Mouse (Mus musculus) limb, embryonic 11.5 days (tissue): ENCODE data around the gene 5730455P16Rik. TPM values are rescaled to one million over a fixed set of nuclear protein-coding genes. Genes with fewer than 3 reads are reported as not detected.
A peak's percentile ranks its signal among the peaks of the same experiment; 100 is the strongest.

ENCODE experiments used
- ATAC-seq: fragments of 200-750 bp; cut with Nextera tagmentation; 2 replicates; pipeline ENCODE4 v1.8.0; 2017; ENCODE audit warnings: low read depth; ENCODE audit not compliant: insufficient number of reproducible peaks, low FRiP score, low TSS enrichment
- DNase-seq: peaks from one replicate; pipeline ENCODE4 v3.0.0-alpha.2; 2015; ENCODE audit warnings: low spot score
- H3K27ac ChIP-seq: fragments of 300-500 bp; sonication (generic); replicated peaks from 2 replicates; pipeline ENCODE4 v1.5.1; 2014; ENCODE audit warnings: low read depth, mild to moderate bottlenecking, low read length
- H3K27me3 ChIP-seq: fragments of 300-500 bp; sonication (generic); 2 replicates; pipeline ENCODE4 v1.6.1; 2014; ENCODE audit warnings: mild to moderate bottlenecking, low read length, mixed read lengths; ENCODE audit not compliant: control insufficient read depth, insufficient read depth
- H3K36me3 ChIP-seq: fragments of 300-500 bp; sonication (generic); 2 replicates; pipeline ENCODE4 v1.6.1; 2014; ENCODE audit warnings: mild to moderate bottlenecking, low read length, moderate library complexity, mixed read lengths; ENCODE audit not compliant: control insufficient read depth, insufficient read depth
- H3K4me1 ChIP-seq: fragments of 300-500 bp; sonication (generic); 2 replicates; pipeline ENCODE4 v1.6.1; 2014; ENCODE audit warnings: low read length, mixed read lengths; ENCODE audit not compliant: control insufficient read depth, insufficient read depth
- H3K4me2 ChIP-seq: fragments of 300-500 bp; sonication (generic); 2 replicates; pipeline ENCODE4 v1.6.1; 2014; ENCODE audit warnings: low read depth, mild to moderate bottlenecking, moderate library complexity; ENCODE audit not compliant: severe bottlenecking
- H3K4me3 ChIP-seq: fragments of 300-500 bp; sonication (generic); 2 replicates; pipeline ENCODE4 v1.5.1; 2014; ENCODE audit warnings: low read depth, low read length
- H3K9ac ChIP-seq: fragments of 300-500 bp; sonication (generic); 2 replicates; pipeline ENCODE4 v1.6.1; 2014; ENCODE audit warnings: mild to moderate bottlenecking, low read length
- H3K9me3 ChIP-seq: fragments of 300-500 bp; sonication (generic); 2 replicates; pipeline ENCODE4 v1.6.1; 2016; ENCODE audit warnings: low read length; ENCODE audit not compliant: control insufficient read depth
- WGBS: fragments of 180-500 bp; shearing (Covaris S2); extraction: QIAGEN DNeasy Blood & Tissue Kit; methylation state at CpG from one replicate; pipeline ENCODE4 v1.1.7; 2014; 5-methylcytosine and 5-hydroxymethylcytosine counted together
- polyA plus RNA-seq: library from polyadenylated mRNA; unstranded; fragments of >200 nt; fragmentation: Nextera tagmentation; extraction: Ambion mirVana; gene quantifications from 2 replicates; pipeline ENCODE4 v1.2.1, GENCODE M21; 2014

The 5730455P16Rik gene
- polyA plus RNA-seq, 1 experiment from 2014 or later, result 23.2 TPM

- no peak overlapping the region for H3K4me3 ChIP-seq
- H3K9ac ChIP-seq, result no peak overlapping the region
- H3K27me3 ChIP-seq, result no peaks in the 10 kb centered on the region
- H3K4me2 ChIP-seq, result no peak overlapping the region
- H3K27ac ChIP-seq, result no peak overlapping the region
- H3K36me3 ChIP-seq, result no peaks in the 10 kb centered on the region
- H3K4me1 ChIP-seq, result no peaks in the 10 kb centered on the region
- 66% methylated on average over 13 of the region's 13 CpGs for WGBS
- H3K9me3 ChIP-seq, result no peaks in the 10 kb centered on the region
- no peak for ATAC-seq
- DNase-seq, result no peak
These were observed 54.6 kb downstream of the 5730455P16Rik start for GRCm38 (mm10) chr11:80323255-80323654.

- Histone ChIP-seq H3K4me3 (no peak overlapping the region), H3K27ac (no peak overlapping the region), H3K9me3 (no peaks in the 10 kb centered on the region), H3K4me2 (no peak overlapping the region), H3K36me3 (no peaks in the 10 kb centered on the region), H3K27me3 (no peaks in the 10 kb centered on the region), H3K4me1 (no peaks in the 10 kb centered on the region; the same call in 1 of the 2 replicates), H3K9ac (no peak overlapping the region)
- DNase-seq, result no peak
- WGBS, result 60% methylated on average over 10 of the region's 10 CpGs
- ATAC-seq, result no peak
These were observed 61.8 kb downstream of the 5730455P16Rik start for GRCm38 (mm10) chr11:80315743-80316639.

- H3K9ac ChIP-seq, result no peak overlapping the region
- DNase-seq (no peak), ATAC-seq (no peak)
- no peaks in the 10 kb centered on the region for H3K9me3 ChIP-seq
- H3K4me3 ChIP-seq, result no peak overlapping the region
- no peaks in the 10 kb centered on the region for H3K36me3 ChIP-seq
- H3K4me1 ChIP-seq, result no peaks in the 10 kb centered on the region; the same call in 1 of the 2 replicates
- H3K4me2 ChIP-seq, result no peak overlapping the region
- 82% methylated on average over 4 of the region's 4 CpGs for WGBS
- no peak overlapping the region for H3K27ac ChIP-seq
- H3K27me3 ChIP-seq, result no peaks in the 10 kb centered on the region
These were observed 63.9 kb downstream of the 5730455P16Rik start for GRCm38 (mm10) chr11:80313944-80314343.

GRCm38 (mm10) chr11:80313462-80313861 is 64.4 kb downstream of the 5730455P16Rik start:
- Histone ChIP-seq H3K4me2 (no peak overlapping the region), H3K9me3 (no peaks in the 10 kb centered on the region), H3K4me3 (no peak overlapping the region), H3K27ac (no peak overlapping the region), H3K9ac (no peak overlapping the region), H3K27me3 (no peaks in the 10 kb centered on the region), H3K4me1 (no peaks in the 10 kb centered on the region; the same call in 1 of the 2 replicates), H3K36me3 (no peaks in the 10 kb centered on the region)
- ATAC-seq (no peak), DNase-seq (no peak)
- WGBS, result 72% methylated on average over 1 of the region's 1 CpGs

- no peaks in the 10 kb centered on the region; the same call in 1 of the 2 replicates for H3K4me1 ChIP-seq
- H3K9ac ChIP-seq, result no peak overlapping the region
- no peaks in the 10 kb centered on the region for H3K9me3 ChIP-seq
- H3K4me2 ChIP-seq, result no peak overlapping the region
- H3K27me3 ChIP-seq, result no peaks in the 10 kb centered on the region
- H3K27ac ChIP-seq, result no peak overlapping the region
- H3K36me3 ChIP-seq, result no peaks in the 10 kb centered on the region
- DNase-seq (peak; percentile 69), ATAC-seq (no peak)
- 4% methylated on average over 6 of the region's 6 CpGs for WGBS
- H3K4me3 ChIP-seq, result no peak overlapping the region
These were observed 65.3 kb downstream of the 5730455P16Rik start for GRCm38 (mm10) chr11:80312565-80312964.

- DNase-seq, result no peak
- no peak overlapping the region for H3K4me3 ChIP-seq
These were observed 65.8 kb downstream of the 5730455P16Rik start for GRCm38 (mm10) chr11:80312049-80312448.

GRCm38 (mm10) chr11:80311271-80311670 is 66.6 kb downstream of the 5730455P16Rik start:
- WGBS, result 82% methylated on average over 4 of the region's 4 CpGs
- Histone ChIP-seq H3K27me3 (no peaks in the 10 kb centered on the region), H3K9me3 (no peaks in the 10 kb centered on the region), H3K27ac (no peak overlapping the region), H3K9ac (no peak overlapping the region), H3K36me3 (no peaks in the 10 kb centered on the region), H3K4me1 (no peaks in the 10 kb centered on the region; the same call in 1 of the 2 replicates), H3K4me3 (no peak overlapping the region), H3K4me2 (no peak overlapping the region)
- ATAC-seq (no peak), DNase-seq (no peak)

More at GRCm38 (mm10) chr11:80312049-80312448, 65.8 kb downstream of the 5730455P16Rik start:
- 20% methylated on average over 2 of the region's 2 CpGs for WGBS
- H3K36me3 ChIP-seq, result no peaks in the 10 kb centered on the region
- H3K4me2 ChIP-seq, result no peak overlapping the region
- no peak for ATAC-seq
- no peak overlapping the region for H3K27ac ChIP-seq
- H3K9ac ChIP-seq, result no peak overlapping the region
- no peaks in the 10 kb centered on the region for H3K27me3 ChIP-seq
- no peaks in the 10 kb centered on the region; the same call in 1 of the 2 replicates for H3K4me1 ChIP-seq
- no peaks in the 10 kb centered on the region for H3K9me3 ChIP-seq
